Mouse (Mus musculus): ENCODE data around the gene Crip3.
A peak's percentile ranks its signal among the peaks of the same experiment; 100 is the strongest.

Crip3 gene

GRCm38 (mm10) chr17:46455110-46455691, 26.5 kb downstream of the Crip3 start:
- DNase-seq (ENCODE audit: low spot score), result no peak

- peak; percentile 42 for DNase-seq (ENCODE audit: low spot score)
Observed at GRCm38 (mm10) chr17:46457791-46458190, 29.1 kb downstream of the Crip3 start.

GRCm38 (mm10) chr17:46458439-46458838, 29.7 kb downstream of the Crip3 start:
- no peak for DNase-seq (ENCODE audit: low spot score)

GRCm38 (mm10) chr17:46460673-46461072, 31.9 kb downstream of the Crip3 start:
- DNase-seq (ENCODE audit: low spot score), result no peak

- DNase-seq (ENCODE audit: low spot score), result no peak
Observed at GRCm38 (mm10) chr17:46461347-46461746, 32.6 kb downstream of the Crip3 start.

GRCm38 (mm10) chr17:46462226-46462625, 33.5 kb downstream of the Crip3 start:
- no peak for DNase-seq (ENCODE audit: low spot score)

GRCm38 (mm10) chr17:46467830-46468229, 39.1 kb downstream of the Crip3 start:
- DNase-seq (ENCODE audit: low spot score), result no peak

GRCm38 (mm10) chr17:46476601-46477000, 47.9 kb downstream of the Crip3 start:
- no peak for DNase-seq (ENCODE audit: low spot score)

- DNase-seq (ENCODE audit: low spot score), result no peak
Observed at GRCm38 (mm10) chr17:46477286-46477685, 48.6 kb downstream of the Crip3 start.
